Mouse (Mus musculus) right cerebral cortex, postnatal 4 days (tissue): ENCODE results near the gene Ankrd44.

Source experiments
- DNase-seq: peaks from one replicate; pipeline ENCODE4 v3.0.0-alpha.2; 2022

Gene Ankrd44

DNA sequence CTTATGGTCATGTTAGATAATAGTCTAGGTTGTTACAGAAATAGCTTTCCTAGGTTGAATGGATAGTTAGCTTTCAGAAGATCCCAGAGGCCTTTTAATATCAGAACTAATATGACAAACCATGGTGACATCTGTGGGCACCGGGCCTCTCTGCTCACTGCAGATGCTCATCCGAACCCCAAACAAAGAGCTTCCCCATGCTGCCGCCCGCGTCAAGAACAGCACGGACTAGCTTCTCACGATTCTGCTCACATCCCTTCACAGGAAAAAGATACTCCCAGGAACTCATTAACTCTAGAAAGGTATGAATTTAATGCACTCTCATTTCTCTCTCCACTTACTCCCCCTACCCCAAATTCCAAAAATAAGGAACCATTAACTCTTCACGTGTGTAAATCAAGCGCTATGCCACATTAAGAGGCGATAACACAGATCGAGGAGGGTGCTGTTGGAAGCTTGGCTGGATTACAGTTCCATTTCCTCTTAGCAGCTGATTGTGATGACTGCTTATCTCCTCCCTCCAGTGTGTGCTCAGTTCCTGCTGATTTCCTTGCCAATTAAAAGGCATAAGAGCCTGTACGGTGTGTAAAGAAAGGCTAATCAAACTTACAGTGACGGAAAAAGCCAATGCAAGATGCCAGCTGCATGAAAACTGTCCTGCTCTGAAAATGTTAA is 235.8 kb downstream of the Ankrd44 start:
- peak; percentile 11 for DNase-seq

DNA sequence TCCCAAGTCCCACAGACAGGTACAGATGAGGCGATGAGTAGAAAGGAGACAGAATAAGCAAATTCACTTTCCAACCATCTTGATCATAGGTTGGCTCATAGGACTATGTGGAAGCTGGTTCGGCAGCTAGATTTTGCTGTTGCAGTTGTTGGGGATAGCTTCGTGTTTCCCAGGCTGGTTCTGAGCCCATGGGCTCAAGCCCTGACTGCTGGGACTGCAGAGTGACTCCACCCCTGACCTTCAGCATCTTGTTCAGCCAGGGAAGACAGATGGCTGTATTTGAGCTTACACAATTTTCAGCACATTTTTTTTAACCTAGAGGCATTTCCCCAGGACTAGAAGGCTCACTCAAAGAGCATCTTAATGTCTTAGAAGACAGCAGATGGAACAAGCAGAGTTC is 237.7 kb downstream of the Ankrd44 start:
- DNase-seq: no peak

DNA sequence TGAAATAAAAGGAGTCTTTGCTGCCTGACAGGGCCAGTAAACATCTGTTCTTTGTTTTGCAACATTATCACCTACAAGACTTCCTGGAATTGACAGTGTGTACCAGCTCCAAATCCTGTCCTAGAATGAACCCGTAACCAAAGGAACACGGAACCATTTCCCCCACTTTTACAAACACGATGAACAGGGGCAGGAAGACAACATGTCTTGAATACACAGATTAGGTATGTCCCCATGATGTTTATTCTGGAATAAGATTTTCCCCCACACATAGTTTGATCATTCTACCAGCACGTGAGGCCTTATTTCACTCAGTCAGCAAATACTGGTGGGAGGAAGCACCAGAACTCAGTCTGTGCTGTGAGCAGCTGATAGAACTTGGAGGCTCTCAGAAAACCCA is 241.9 kb downstream of the Ankrd44 start:
- DNase-seq: no peak

DNA sequence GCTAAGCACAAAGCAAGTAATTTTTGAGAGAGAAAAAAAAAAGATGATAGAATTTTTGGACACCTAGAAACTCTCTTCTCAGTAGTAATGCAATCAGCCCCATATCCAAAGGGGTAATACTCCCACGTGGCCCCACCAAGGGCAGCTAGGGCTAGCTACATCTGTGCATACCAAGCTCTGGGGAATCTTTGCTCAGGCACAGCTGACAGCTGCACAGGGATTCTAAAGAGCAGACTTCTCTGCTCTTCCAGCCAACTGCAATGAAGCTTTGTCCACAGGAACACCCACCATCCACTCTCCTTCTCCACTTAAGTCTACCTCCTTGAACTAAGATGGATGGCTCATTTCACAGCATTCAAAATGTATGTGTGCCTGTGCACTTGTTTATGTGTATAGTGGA is 246.6 kb downstream of the Ankrd44 start:
- no peak for DNase-seq

DNA sequence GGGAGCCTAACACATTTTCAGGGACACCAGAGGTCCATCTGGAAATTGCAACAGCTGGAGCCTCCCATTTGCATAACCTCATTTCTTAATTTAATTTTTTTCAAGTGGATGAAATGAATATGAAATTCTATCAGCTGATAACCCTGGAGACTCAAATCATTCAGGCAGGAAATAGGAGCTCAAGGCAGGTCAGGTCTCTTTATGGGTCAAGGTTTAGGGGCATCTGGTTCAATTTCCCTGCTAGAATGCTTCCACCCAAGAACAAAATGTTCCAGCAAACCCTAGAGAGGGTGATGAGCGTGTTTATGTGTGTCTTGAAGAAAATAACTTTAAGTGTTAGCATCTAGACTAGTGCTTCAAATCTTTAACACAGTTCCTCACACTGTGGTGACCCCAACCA is 248.2 kb downstream of the Ankrd44 start:
- no peak for DNase-seq

DNA sequence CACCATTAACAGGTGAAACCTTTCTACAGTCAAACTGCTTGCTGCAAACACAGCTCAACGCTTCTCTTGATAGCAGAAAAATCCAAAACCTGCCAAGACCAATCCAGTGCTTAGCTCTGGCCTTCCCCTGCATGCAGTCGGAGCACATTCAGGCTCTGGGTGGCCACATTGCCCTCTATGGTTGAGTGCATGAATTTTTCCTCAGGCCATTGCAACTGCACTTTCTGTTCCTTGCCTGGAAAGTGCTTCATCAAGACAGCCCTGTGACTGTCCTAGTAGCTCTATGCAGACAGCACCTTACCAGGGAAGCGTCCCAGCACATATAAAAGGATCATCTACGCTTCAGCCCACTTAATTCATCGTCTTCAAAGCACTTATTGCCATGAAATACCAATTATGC is 250.7 kb downstream of the Ankrd44 start:
- no peak for DNase-seq

DNA sequence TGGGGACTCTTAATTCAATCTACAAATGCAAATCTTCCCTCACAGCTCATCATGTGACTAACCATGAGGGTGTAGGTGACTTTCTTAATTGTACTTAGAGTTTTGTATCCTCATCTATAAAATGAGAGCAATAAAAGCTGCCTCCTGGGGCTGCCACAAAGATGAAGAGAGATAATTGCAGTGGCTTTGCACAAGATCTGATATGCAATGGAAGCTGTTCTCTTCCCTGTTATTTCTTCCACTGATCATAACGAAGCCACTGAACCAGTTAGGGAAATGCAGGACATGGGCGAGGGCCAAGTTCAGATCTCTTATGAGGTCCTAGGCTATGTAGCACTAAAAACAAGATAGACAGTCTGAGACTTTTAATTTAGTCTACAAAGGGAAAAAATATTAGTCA is 258.2 kb downstream of the Ankrd44 start:
- DNase-seq: no peak

DNA sequence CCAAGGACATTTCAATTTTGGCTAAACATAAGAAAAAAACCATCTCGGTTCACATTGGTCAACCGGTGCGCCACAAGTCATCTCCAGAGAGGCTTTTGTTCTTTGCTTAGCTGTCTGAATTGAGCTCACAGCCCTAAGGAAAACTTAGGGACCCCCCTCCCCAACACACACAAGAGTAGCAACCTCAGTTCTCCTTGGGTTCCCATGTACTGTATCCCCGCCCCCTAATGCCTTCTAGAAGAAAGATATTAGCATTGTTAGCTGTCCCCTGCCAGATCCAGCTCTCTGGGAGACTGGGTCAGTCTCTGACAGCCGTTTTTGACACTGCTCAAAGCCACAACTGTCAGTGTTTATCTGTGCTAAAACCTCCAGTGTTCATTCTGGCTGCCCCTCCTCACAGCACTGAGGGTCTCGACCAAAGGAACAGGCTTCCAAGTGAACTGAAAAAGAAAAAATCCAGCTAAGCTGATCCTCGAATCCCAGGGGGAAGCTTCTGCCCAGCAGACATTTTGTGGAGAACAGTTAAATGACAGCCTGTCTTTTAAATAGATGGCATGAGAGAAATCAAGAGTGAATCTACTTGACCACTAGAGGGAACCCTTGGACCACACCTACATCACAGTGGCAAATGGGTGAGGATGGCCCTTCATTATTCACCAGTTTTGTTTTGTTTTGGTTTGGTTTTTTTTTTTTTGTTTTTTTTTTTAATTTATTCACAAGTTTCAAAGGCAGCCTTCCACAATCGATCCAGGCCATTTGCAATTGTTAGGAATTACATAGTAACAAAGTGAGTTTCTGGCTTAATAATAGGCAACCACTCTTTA is 260.4 kb downstream of the Ankrd44 start:
- no peak for DNase-seq

DNA sequence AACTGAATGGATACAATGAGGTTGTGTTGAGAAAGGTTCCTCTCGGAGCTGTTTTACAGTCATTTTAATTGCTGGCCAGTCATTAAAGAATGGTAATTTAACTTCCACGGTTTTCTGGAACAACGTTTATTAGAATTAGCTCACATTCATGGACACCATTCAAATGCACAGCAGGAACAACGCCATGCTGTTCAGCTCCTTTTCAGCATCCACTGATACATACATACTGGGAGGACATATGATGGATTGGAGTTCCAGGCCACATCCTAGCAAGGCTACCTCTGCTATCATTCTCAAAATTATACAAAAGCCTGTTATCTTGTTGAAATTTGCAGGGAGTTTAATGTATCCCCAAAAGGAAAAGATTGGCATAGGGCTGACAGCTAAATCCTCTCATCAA is 261.1 kb downstream of the Ankrd44 start:
- DNase-seq: no peak

DNA sequence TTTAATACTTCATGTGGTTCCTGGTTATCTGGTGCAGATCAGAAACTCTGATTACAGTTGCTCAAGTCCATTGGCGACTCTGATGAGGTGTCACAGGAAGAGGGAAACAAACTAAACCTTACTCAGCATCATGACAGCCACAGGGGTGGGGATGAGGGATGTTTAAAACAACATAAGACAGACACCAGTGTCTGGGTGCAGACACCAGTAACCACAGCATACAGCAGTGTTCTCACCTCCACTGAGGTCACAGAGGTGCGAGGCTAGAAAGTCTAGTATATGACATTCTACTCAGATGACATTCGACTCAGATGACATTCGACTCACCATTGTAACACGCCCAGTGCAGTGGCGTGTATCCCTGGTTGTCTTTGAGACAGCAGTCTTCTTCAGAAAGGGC is 265.5 kb downstream of the Ankrd44 start:
- DNase-seq: no peak

DNA sequence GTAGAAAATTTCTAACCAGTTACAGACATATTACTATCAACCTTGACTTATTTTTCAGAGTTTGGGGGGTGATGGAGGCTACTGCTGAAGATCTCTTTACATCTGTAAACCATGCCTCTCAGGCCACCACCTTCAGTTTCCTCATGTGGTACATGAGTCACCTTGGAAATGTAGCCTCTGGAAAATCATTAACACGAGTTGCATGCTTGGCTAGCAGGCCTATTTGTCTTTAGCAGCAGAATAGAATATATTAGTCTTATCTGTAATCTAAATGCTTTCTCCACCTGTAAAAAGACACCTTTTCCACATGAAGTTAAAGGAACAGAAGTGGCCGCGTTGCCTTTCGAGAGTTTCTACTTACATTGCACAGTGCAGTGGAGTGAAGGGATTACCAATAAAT is 267.6 kb downstream of the Ankrd44 start:
- no peak for DNase-seq

DNA sequence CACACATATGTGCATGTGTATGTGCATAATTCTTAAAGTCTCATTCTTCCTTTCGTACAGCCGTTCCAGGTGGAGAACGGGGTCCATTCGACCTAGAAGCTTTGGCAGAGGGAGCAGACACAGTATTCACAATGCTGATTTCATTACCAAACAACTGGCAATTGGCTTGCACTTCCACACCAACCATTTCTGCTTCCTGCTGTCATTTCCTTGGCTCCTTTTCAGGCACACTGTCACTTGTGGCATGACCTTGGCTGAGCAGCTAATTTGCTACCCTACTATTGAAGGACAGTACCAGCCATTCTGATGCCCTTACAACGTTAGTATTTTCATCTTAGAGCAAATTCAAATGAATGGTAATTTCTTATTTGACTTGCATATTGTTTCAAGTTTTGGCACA is 277.9 kb downstream of the Ankrd44 start:
- no peak for DNase-seq

DNA sequence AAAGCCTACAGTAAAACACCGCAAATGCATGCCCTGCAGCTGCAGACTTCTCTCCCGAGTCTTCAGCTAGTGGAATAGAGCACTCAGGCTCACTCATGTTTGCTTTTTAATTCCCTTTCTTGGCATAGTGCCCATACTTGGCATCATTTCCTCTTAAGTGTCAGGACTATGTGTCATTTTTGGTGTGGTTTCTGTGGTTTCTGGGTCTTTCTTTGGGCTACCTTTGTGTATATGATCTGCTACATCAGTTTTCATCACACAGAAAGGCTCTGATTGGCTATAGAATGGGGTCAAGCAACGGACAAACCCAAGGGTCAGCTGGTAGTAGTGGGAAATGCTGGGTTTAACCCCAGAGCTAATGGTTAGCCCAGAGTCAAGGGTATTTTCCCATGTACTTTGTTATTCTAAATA is 278.8 kb downstream of the Ankrd44 start:
- no peak for DNase-seq

DNA sequence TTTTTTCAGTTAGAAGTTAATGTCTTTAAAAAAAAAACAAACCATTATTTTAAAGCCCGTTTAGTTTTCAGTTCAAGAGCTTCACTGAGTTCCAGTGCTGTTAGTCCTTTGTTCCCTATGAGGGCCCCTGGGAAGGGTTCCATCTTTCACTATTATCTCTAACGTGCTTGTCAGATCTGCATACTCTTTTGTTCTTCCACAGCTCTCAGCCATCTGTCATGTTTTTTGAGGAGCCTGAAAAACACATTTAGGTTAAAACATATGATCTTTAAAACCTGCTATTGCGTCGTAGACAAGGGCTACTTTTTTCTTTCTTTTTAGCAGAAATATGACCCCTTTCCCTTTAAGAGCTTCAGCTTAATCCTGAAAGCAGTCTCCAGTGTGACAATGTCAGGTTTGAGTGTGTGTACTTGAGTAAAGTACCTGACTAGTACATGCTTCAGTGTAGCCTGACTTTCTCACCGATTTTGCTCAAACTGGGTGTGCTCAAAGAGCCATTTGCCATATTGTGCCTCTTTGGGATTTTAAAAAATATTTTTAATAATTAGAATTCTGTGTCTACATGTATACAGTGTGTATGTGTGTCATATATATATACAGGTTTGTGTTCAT is 285.9 kb downstream of the Ankrd44 start:
- DNase-seq: no peak

DNA sequence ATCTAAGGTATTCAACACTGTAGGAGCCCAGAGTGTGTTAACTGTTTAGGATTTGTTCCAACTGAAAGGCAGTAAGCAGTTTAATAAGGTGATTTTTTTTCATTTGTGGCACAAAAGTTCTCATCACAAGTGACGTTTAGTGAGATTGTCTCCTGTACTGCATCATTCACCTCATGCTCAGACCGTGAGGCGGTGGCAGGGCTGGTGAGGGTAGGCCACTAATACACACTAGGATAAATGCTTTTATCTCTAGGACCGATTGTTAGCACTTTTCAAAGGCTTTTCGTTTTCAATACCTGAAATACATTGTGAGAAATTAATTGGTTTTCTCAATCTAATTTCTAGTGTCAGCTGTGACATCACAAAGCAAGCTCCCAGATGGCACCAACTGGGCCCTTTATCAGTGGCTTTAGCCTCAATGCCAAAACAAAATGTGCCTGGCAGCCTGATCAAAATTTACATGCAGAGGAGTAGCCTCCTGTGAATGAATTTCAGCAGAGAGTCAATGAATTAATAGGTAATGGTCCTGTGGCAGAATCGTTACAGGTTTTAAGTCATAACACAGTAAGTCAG is 286.6 kb downstream of the Ankrd44 start:
- no peak for DNase-seq

DNA sequence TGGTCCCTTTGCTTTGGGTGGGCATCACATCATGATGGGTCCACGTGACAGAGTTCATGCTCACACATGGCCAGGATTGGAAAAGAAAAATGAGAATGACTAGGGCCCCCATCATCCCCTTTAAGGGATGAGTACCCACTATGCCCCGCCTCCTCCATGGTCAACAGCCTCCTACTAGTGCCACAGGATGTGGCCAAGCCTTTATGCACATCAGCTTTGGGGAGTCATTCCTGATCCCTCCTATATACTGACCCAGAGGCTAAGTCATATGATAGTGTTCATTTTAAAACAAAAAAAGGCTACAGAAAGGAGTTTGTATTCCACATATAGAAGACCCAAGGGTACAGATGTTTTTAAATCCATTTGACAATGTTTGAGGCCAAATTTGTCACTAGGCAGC is 287.1 kb downstream of the Ankrd44 start:
- DNase-seq: no peak

DNA sequence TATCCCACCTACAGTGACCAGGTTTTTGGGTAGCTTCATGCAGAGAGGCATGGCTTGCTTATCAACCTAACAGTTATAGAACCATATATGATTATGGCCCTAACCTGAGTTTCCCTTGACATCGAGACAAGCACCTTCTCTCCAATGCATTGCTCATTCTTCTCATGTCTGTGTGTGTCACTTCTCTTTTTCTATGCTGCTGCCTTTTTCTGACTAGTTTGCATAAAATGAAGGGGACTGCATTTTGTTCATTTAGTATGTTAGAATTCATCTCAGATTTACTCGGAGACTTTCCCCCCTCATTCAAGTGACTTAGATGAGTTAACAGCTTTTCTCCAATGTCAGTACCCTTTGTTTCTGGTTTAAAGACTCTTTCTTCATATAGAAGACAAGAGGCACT is 288.8 kb downstream of the Ankrd44 start:
- DNase-seq: no peak

DNA sequence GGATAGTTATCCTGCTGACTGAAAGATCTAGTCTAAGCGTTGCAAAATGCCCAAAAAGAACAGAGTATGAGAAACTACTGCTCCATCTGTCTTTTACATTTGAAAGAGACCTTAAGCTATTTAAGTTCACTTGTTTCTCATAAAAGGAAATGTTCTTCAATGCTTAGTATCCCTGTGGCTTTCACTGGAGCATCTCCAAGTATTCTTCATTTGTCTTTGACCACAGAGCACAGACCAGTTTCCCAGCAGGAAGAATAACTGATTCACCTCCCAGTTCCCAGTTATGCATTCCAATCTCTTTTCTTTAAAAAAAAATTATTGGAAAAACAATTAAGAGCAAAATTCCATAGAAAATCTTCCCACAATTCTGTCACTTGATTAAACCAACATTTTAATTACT is 297.1 kb downstream of the Ankrd44 start:
- DNase-seq: no peak

DNA sequence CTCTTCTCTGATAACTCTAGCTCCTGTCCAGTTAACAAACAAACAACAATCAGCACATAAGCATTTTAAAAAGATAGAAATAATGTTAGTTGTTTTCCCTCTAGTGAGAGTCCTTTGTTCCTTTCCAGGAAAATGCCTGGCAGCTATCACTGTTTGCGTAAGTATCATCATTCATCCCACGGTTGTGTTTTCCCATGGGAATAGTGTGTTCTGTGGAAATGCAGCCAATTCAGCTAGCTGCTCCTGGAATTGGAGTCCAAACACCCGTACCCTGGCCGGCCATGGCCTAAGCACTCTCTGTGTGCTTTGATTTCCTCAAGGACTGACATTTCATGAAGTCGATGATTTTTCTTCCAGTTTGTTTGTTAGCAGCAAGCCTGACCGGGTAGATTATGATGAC is 311.2 kb downstream of the Ankrd44 start:
- no peak for DNase-seq

DNA sequence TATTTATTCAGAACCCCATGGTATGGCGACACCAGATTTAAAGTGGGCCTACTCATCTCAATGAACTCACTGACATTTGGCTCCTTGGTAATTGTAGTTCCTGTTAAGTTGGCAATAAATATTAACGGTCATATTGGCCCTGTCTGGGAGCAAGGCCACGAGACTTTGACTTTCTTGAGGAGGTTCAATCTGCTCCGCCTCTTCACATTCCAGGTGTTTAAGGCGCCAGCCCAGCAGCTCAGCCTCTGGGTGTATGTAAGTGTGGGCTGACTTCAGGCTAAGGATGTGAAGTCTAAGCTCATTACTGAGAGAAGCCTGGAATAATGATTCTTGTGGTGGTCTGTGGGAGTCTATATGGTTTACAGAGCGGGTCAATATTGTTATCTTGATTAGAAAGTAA is 313.8 kb downstream of the Ankrd44 start:
- no peak for DNase-seq

DNA sequence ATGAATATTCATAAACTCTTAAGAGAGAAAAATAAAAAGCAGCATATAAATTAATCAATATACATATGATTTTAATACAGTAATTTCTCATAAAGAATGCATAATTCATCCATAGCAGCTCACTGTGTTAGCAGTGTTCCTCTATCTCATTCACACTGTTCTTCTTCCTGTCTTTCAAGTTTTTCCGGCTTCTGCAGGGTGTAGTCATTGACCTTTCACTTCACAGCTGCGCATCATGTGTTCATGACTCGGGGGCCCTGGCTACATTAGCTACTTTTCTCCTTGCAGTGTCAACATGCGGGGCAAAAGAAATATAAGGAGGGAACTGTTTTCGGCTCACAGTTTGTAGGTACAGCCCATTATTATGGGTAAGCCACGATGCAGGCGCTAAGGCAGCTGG is 314.3 kb downstream of the Ankrd44 start:
- no peak for DNase-seq

DNA sequence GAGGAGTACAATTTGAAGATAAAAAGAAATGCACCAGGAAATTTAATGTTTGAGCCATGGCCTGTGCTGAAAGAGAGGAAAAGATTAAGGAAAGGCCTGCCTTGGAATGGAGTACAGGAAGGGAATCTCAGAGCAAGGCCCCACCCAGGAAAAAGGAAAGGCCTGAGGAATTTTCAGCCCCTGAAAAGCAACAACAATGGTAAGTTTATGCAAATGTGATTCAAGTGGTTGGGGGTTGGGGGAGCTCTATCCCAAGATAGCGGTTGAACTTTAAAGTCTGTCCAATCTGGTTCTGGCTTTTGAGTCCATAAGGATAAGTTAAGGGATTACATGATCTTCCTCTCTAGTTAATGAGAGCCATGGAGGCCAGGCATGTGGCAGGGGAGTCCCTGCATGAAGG is 319.3 kb downstream of the Ankrd44 start:
- no peak for DNase-seq

DNA sequence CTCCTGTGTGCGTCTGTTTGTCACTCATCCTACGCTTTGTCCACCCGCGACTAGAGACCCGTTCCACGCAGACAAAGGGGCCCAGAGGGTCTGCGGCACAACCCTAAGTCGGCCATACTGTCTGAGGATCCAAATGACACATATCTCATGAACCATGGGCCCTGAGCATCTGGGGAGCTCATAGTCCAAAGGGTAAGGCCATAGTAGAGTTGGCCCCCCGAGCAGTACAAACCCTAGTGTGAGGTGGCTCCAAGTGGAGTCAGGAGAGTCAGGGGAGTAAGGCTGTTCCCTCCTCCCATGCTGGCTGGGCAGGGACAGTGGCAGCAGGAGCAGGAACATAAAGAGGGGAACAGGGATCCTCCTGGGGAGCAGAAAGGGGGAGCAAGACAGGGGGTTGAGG is 324.5 kb downstream of the Ankrd44 start:
- DNase-seq: no peak

DNA sequence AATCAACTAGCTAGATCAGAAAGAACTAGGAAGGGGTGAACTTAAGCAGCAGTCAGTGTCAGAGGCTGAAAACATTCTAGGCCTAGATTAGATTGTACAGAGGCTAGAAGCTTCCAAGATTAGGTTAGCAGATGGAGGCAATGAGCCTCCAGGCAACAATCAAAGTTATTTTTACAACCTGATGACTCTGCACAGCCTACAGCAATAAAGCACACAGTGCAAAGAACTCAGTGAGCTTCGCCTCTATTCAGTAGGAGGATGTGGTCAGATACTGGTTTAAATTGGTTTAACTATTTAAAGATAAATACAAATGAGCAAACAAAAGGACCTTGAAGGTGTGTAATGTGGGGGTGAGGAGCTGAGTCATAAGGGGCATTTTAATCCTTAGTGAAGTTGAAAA is 325.9 kb downstream of the Ankrd44 start:
- no peak for DNase-seq
